Mouse (Mus musculus): ENCODE measurements around the gene Creb3l2. TPM values are rescaled to one million over a fixed set of nuclear protein-coding genes. Genes with fewer than 3 reads are reported as not detected.
"Not testable (repeated sequence)": the region's sequence is repeated elsewhere in the genome, so short reads cannot be mapped to it uniquely, and the experiment has no call there.

Gene Creb3l2
- polyA plus RNA-seq, 1 experiment from 2014 or later, result 12.9 TPM

- Histone ChIP-seq H3K4me1 (replicated peaks; ENCODE audit: control insufficient read depth, insufficient read depth, low read length) (no peaks in the 10 kb centered on the region), H3K9ac (ENCODE audit: low read depth, low read length) (no peak overlapping the region), H3K27ac (ENCODE audit: low read depth, low read length) (no peak overlapping the region), H3K36me3 (ENCODE audit: control insufficient read depth, insufficient read depth, low read length) (no peaks in the 10 kb centered on the region), H3K4me2 (no peak overlapping the region), H3K27me3 (replicated peaks; ENCODE audit: control insufficient read depth, insufficient read depth, low read length) (no peaks in the 10 kb centered on the region), H3K4me3 (ENCODE audit: low read depth, low read length) (no peak overlapping the region), H3K9me3 (ENCODE audit: control insufficient read depth, low read length) (no peaks in the 10 kb centered on the region)
- ATAC-seq (replicated peaks; ENCODE audit: low FRiP score) (no peak), DNase-seq (ENCODE audit: low spot score) (no peak)
- WGBS, result 82% methylated on average over 4 of the region's 4 CpGs
These were observed 54.7 kb downstream of the Creb3l2 start for GRCm38 (mm10) chr6:37387281-37387680.

DNA sequence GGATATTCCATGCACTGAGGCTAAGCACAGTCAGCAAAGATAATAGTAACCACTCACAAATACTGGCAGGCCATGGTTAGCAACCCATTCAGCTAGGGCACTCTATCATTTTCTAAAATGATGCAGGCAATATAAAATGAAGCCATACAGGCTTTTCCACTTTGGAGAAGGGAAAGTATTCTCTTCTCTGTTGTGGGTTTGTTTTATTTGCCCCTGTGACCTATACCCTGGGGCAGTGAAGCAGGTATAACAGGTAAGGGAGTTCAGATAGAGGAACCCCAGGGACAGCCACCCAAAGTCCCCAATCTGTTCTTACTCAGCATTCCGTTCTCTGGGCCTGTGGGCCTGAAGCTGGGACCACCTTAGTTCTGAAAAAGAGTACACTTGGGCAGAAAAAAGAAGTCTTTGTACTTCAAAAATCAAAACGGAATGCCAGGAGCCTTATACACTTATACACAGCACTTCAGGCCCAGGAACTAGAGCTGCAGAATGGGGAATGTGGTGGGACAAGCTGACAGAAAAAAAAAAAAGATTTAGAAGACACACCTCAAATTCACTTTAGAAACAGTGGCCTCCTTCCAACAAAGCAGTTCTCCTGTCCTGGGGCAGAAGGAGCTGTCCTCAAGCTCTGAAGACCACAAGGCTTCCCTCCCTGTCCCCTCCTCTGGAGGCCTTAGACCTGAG is 56.2 kb downstream of the Creb3l2 start:
- H3K36me3 ChIP-seq (ENCODE audit: control insufficient read depth, insufficient read depth, low read length), result no peaks in the 10 kb centered on the region
- ATAC-seq (replicated peaks; ENCODE audit: low FRiP score) (no peak), DNase-seq (ENCODE audit: low spot score) (no peak)
- no peak overlapping the region for H3K9ac ChIP-seq (ENCODE audit: low read depth, low read length)
- no peaks in the 10 kb centered on the region for H3K9me3 ChIP-seq (ENCODE audit: control insufficient read depth, low read length)
- no peak overlapping the region for H3K27ac ChIP-seq (ENCODE audit: low read depth, low read length)
- H3K4me2 ChIP-seq, result no peak overlapping the region
- H3K4me3 ChIP-seq (ENCODE audit: low read depth, low read length), result no peak overlapping the region
- WGBS, result 71% methylated on average over 2 of the region's 2 CpGs
- H3K27me3 ChIP-seq (replicated peaks; ENCODE audit: control insufficient read depth, insufficient read depth, low read length), result no peaks in the 10 kb centered on the region
- H3K4me1 ChIP-seq (replicated peaks; ENCODE audit: control insufficient read depth, insufficient read depth, low read length), result no peaks in the 10 kb centered on the region

DNA sequence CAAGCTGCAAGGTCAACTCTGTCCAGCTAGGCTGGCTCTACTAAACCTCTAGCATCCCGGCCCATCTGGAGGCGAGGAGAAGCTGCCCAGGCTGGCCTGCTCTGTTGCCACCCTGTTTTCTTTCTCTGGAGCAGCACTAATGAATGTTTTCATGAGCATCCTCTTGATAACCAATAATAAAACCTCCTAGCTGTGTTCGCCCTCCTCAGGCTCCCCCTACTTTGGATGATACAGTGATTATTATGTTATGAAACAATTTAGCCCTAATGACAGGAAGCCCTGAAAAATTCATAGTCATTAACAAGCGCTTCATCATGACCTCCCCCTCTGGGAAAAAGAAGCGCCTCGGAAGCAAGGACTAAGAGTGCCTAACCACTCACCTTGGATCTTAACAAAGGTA is 59.2 kb downstream of the Creb3l2 start:
- no peak overlapping the region for H3K27ac ChIP-seq (ENCODE audit: low read depth, low read length)
- H3K4me1 ChIP-seq (replicated peaks; ENCODE audit: control insufficient read depth, insufficient read depth, low read length), result no peaks in the 10 kb centered on the region
- WGBS, result 85% methylated on average over 6 of the region's 6 CpGs
- H3K27me3 ChIP-seq (replicated peaks; ENCODE audit: control insufficient read depth, insufficient read depth, low read length), result no peaks in the 10 kb centered on the region
- no peak overlapping the region for H3K4me3 ChIP-seq (ENCODE audit: low read depth, low read length)
- 0 out of 2 replicates have a peak, but pooled peaks cover 4% of the 10 kb centered on the region for H3K36me3 ChIP-seq (ENCODE audit: control insufficient read depth, insufficient read depth, low read length)
- DNase-seq (ENCODE audit: low spot score), result no peak
- H3K9me3 ChIP-seq (ENCODE audit: control insufficient read depth, low read length), result no peaks in the 10 kb centered on the region
- H3K9ac ChIP-seq (ENCODE audit: low read depth, low read length), result no peak overlapping the region
- no peak for ATAC-seq (replicated peaks; ENCODE audit: low FRiP score)
- no peak overlapping the region for H3K4me2 ChIP-seq

- no peaks in the 10 kb centered on the region for H3K9me3 ChIP-seq (ENCODE audit: control insufficient read depth, low read length)
- H3K36me3 ChIP-seq (ENCODE audit: control insufficient read depth, insufficient read depth, low read length), result peaks cover 7% of the 10 kb centered on the region; the same call in 1 of the 2 replicates
- no peaks in the 10 kb centered on the region for H3K27me3 ChIP-seq (replicated peaks; ENCODE audit: control insufficient read depth, insufficient read depth, low read length)
- 78% methylated on average over 12 of the region's 12 CpGs for WGBS
- no peak overlapping the region for H3K4me3 ChIP-seq (ENCODE audit: low read depth, low read length)
- H3K27ac ChIP-seq (ENCODE audit: low read depth, low read length), result no peak overlapping the region
- DNase-seq (ENCODE audit: low spot score) (no peak), ATAC-seq (replicated peaks; ENCODE audit: low FRiP score) (no peak)
- no peak overlapping the region for H3K9ac ChIP-seq (ENCODE audit: low read depth, low read length)
- no peak overlapping the region for H3K4me2 ChIP-seq
- no peaks in the 10 kb centered on the region for H3K4me1 ChIP-seq (replicated peaks; ENCODE audit: control insufficient read depth, insufficient read depth, low read length)
These were observed 63.9 kb downstream of the Creb3l2 start for GRCm38 (mm10) chr6:37377836-37378580.

GRCm38 (mm10) chr6:37377387-37377786 is 64.6 kb downstream of the Creb3l2 start:
- not testable (repeated sequence) for ATAC-seq (replicated peaks; ENCODE audit: low FRiP score); DNase-seq (ENCODE audit: low spot score); H3K27me3 ChIP-seq (replicated peaks; ENCODE audit: control insufficient read depth, insufficient read depth, low read length); H3K4me3 ChIP-seq (ENCODE audit: low read depth, low read length); H3K27ac ChIP-seq (ENCODE audit: low read depth, low read length); H3K36me3 ChIP-seq (ENCODE audit: control insufficient read depth, insufficient read depth, low read length); H3K4me2 ChIP-seq; H3K9me3 ChIP-seq (ENCODE audit: control insufficient read depth, low read length); H3K9ac ChIP-seq (ENCODE audit: low read depth, low read length); H3K4me1 ChIP-seq (replicated peaks; ENCODE audit: control insufficient read depth, insufficient read depth, low read length)
- 75% methylated on average over 3 of the region's 3 CpGs for WGBS

- Histone ChIP-seq H3K9me3 (ENCODE audit: control insufficient read depth, low read length) (peaks cover 3% of the 10 kb centered on the region; the same call in 1 of the 2 replicates), H3K36me3 (ENCODE audit: control insufficient read depth, insufficient read depth, low read length) (peaks cover 11% of the 10 kb centered on the region; the same call in 1 of the 2 replicates), H3K27ac (ENCODE audit: low read depth, low read length) (no peak overlapping the region), H3K9ac (ENCODE audit: low read depth, low read length) (no peak overlapping the region), H3K4me2 (no peak overlapping the region), H3K4me1 (replicated peaks; ENCODE audit: control insufficient read depth, insufficient read depth, low read length) (no peaks in the 10 kb centered on the region), H3K27me3 (replicated peaks; ENCODE audit: control insufficient read depth, insufficient read depth, low read length) (no peaks in the 10 kb centered on the region), H3K4me3 (ENCODE audit: low read depth, low read length) (no peak overlapping the region)
- ATAC-seq (replicated peaks; ENCODE audit: low FRiP score) (no peak), DNase-seq (ENCODE audit: low spot score) (no peak)
- 85% methylated on average over 10 of the region's 10 CpGs for WGBS
These were observed 66.5 kb downstream of the Creb3l2 start for GRCm38 (mm10) chr6:37375452-37375851.

DNA sequence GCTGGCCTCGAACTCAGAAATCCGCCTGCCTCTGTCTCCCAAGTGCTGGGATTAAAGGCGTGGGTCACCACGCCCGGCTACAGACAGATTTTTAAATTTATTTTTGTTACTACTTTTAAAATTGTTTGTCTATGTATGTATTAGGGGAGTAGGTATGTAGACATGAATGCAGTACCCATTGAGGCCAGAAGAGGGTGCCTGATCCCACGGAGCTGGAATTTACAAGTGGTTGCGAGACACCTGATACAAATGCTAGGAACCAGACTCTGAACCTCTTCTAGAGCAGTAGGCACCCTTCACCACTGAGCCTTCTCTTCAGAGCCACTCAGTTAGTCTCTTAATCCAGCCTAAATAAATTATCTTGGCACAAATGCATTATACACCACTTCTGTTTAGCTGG is 70.6 kb downstream of the Creb3l2 start:
- WGBS, result 78% methylated on average over 7 of the region's 7 CpGs
- no peaks in the 10 kb centered on the region for H3K27me3 ChIP-seq (replicated peaks; ENCODE audit: control insufficient read depth, insufficient read depth, low read length)
- H3K4me2 ChIP-seq, result no peak overlapping the region
- no peak overlapping the region for H3K9ac ChIP-seq (ENCODE audit: low read depth, low read length)
- no peak overlapping the region for H3K27ac ChIP-seq (ENCODE audit: low read depth, low read length)
- H3K9me3 ChIP-seq (ENCODE audit: control insufficient read depth, low read length), result peaks cover 3% of the 10 kb centered on the region; the same call in 1 of the 2 replicates
- H3K36me3 ChIP-seq (ENCODE audit: control insufficient read depth, insufficient read depth, low read length), result peaks cover 6% of the 10 kb centered on the region; the same call in 1 of the 2 replicates
- DNase-seq (ENCODE audit: low spot score) (no peak), ATAC-seq (replicated peaks; ENCODE audit: low FRiP score) (no peak)
- no peak overlapping the region for H3K4me3 ChIP-seq (ENCODE audit: low read depth, low read length)
- H3K4me1 ChIP-seq (replicated peaks; ENCODE audit: control insufficient read depth, insufficient read depth, low read length), result no peaks in the 10 kb centered on the region

- H3K4me3 ChIP-seq (ENCODE audit: low read depth, low read length), result no peak overlapping the region
- H3K4me2 ChIP-seq, result no peak overlapping the region
- DNase-seq (ENCODE audit: low spot score) (no peak), ATAC-seq (replicated peaks; ENCODE audit: low FRiP score) (no peak)
- H3K36me3 ChIP-seq (ENCODE audit: control insufficient read depth, insufficient read depth, low read length), result peaks cover 6% of the 10 kb centered on the region; the same call in 1 of the 2 replicates
- WGBS, result 79% methylated on average over 12 of the region's 12 CpGs
- peaks cover 3% of the 10 kb centered on the region; the same call in 1 of the 2 replicates for H3K9me3 ChIP-seq (ENCODE audit: control insufficient read depth, low read length)
- H3K27me3 ChIP-seq (replicated peaks; ENCODE audit: control insufficient read depth, insufficient read depth, low read length), result no peaks in the 10 kb centered on the region
- no peak overlapping the region for H3K27ac ChIP-seq (ENCODE audit: low read depth, low read length)
- H3K4me1 ChIP-seq (replicated peaks; ENCODE audit: control insufficient read depth, insufficient read depth, low read length), result no peaks in the 10 kb centered on the region
- H3K9ac ChIP-seq (ENCODE audit: low read depth, low read length), result no peak overlapping the region
These were observed 71.4 kb downstream of the Creb3l2 start for GRCm38 (mm10) chr6:37370566-37370965.
